Mouse (Mus musculus) lung, postnatal 10 days (tissue): Measurements from ENCODE around the gene Cplx1.

Source experiments
- DNase-seq: peaks from one replicate; pipeline ENCODE4 v3.0.0; 2021

The Cplx1 gene

GRCm38 (mm10) chr5:108549489-108550206, at the start of gene Cplx1:
TSS of gene Cplx1 (minus strand) at chr5:108550024.
- peak; percentile 70 for DNase-seq

- DNase-seq = no peak
Measured at GRCm38 (mm10) chr5:108581361-108581891, 31.6 kb upstream of the Cplx1 start.

GRCm38 (mm10) chr5:108573054-108573453, 23.2 kb upstream of the Cplx1 start:
- no peak for DNase-seq

- no peak for DNase-seq
Measured at GRCm38 (mm10) chr5:108570991-108571390, 21.2 kb upstream of the Cplx1 start.

- peak; percentile 37 for DNase-seq
Measured at GRCm38 (mm10) chr5:108567104-108567503, 17.3 kb upstream of the Cplx1 start.

GRCm38 (mm10) chr5:108566523-108566922, 16.7 kb upstream of the Cplx1 start:
- no peak for DNase-seq

GRCm38 (mm10) chr5:108565381-108565780, 15.6 kb upstream of the Cplx1 start:
- DNase-seq = no peak

GRCm38 (mm10) chr5:108564346-108564745, 14.5 kb upstream of the Cplx1 start:
- no peak for DNase-seq

- no peak for DNase-seq
Measured at GRCm38 (mm10) chr5:108562483-108562882, 12.7 kb upstream of the Cplx1 start.

- no peak for DNase-seq
Measured at GRCm38 (mm10) chr5:108556986-108557385, 7.2 kb upstream of the Cplx1 start.

GRCm38 (mm10) chr5:108554041-108554440, 4.2 kb upstream of the Cplx1 start:
- DNase-seq = no peak

GRCm38 (mm10) chr5:108550207-108550594, 377 bp upstream of the Cplx1 start:
- DNase-seq = no peak

- DNase-seq = no peak
Measured at GRCm38 (mm10) chr5:108549137-108549488, 711 bp downstream of the Cplx1 start.

- DNase-seq = no peak
Measured at GRCm38 (mm10) chr5:108547636-108548035, 2.2 kb downstream of the Cplx1 start.

GRCm38 (mm10) chr5:108543516-108544291, 6.1 kb downstream of the Cplx1 start:
- DNase-seq = no peak

- no peak for DNase-seq
Measured at GRCm38 (mm10) chr5:108534188-108534587, 15.6 kb downstream of the Cplx1 start.

- DNase-seq = no peak
Measured at GRCm38 (mm10) chr5:108522597-108522996, 27.2 kb downstream of the Cplx1 start.

- no peak for DNase-seq
Measured at GRCm38 (mm10) chr5:108521896-108522295, 27.9 kb downstream of the Cplx1 start.

- DNase-seq = no peak
Measured at GRCm38 (mm10) chr5:108521016-108521415, 28.8 kb downstream of the Cplx1 start.

GRCm38 (mm10) chr5:108520153-108520552, 29.7 kb downstream of the Cplx1 start:
- no peak for DNase-seq

- DNase-seq = no peak
Measured at GRCm38 (mm10) chr5:108518951-108519350, 30.9 kb downstream of the Cplx1 start.

GRCm38 (mm10) chr5:108518106-108518885, 31.5 kb downstream of the Cplx1 start:
- no peak for DNase-seq

- no peak for DNase-seq
Measured at GRCm38 (mm10) chr5:108516655-108517054, 33.2 kb downstream of the Cplx1 start.
